Mouse (Mus musculus): Measurements from ENCODE around the gene Ephb3. TPM values are rescaled to one million over a fixed set of nuclear protein-coding genes. Genes with fewer than 3 reads are reported as not detected.

The Ephb3 gene
- polyA plus RNA-seq, 1 experiment from 2014 or later, result 48.7 TPM

- Histone ChIP-seq H3K9me3 (no peaks in the 10 kb centered on the region), H3K4me3 (peak overlapping the region; percentile 44), H3K9ac (peak overlapping the region; percentile 100; the same call in 1 of the 2 replicates), H3K4me2 (replicated peaks) (peak overlapping the region; percentile 94), H3K36me3 (peaks cover 23% of the 10 kb centered on the region), H3K27ac (peak overlapping the region; percentile 99), H3K27me3 (no peaks in the 10 kb centered on the region), H3K4me1 (peaks cover 71% of the 10 kb centered on the region)
- 82% methylated on average over 3 of the region's 3 CpGs for WGBS
- no peak for ATAC-seq (ENCODE audit: low FRiP score, low read depth)
Observed at GRCm38 (mm10) chr16:21209290-21209689, 4.7 kb downstream of the Ephb3 start.

- no peak for ATAC-seq (ENCODE audit: low FRiP score, low read depth)
- Histone ChIP-seq H3K4me1 (peaks cover 81% of the 10 kb centered on the region), H3K36me3 (peaks cover 32% of the 10 kb centered on the region), H3K9me3 (no peaks in the 10 kb centered on the region), H3K27me3 (no peaks in the 10 kb centered on the region), H3K4me2 (replicated peaks) (peak overlapping the region; percentile 94), H3K9ac (peak overlapping the region; percentile 64), H3K4me3 (peak overlapping the region; percentile 44), H3K27ac (peak overlapping the region; percentile 99)
- WGBS, result 6% methylated on average over 5 of the region's 5 CpGs
Observed at GRCm38 (mm10) chr16:21210204-21210603, 5.6 kb downstream of the Ephb3 start.

- peaks cover 38% of the 10 kb centered on the region for H3K36me3 ChIP-seq
- H3K4me3 ChIP-seq, result peak overlapping the region; percentile 44
- peak overlapping the region; percentile 94 for H3K4me2 ChIP-seq (replicated peaks)
- H3K27ac ChIP-seq, result peak overlapping the region; percentile 99
- peaks cover 87% of the 10 kb centered on the region for H3K4me1 ChIP-seq
- ATAC-seq (ENCODE audit: low FRiP score, low read depth), result peak; percentile 95
- under 1% methylated on average over 21 of the region's 25 CpGs for WGBS
- H3K9me3 ChIP-seq, result no peaks in the 10 kb centered on the region
- H3K27me3 ChIP-seq, result no peaks in the 10 kb centered on the region
- H3K9ac ChIP-seq, result peak overlapping the region; percentile 72
Observed at GRCm38 (mm10) chr16:21210667-21211338, 6.2 kb downstream of the Ephb3 start.

GRCm38 (mm10) chr16:21211501-21211900 lies 6.9 kb downstream of the Ephb3 start:
- no peak for ATAC-seq (ENCODE audit: low FRiP score, low read depth)
- H3K9me3 ChIP-seq, result no peaks in the 10 kb centered on the region
- peak overlapping the region; percentile 72 for H3K9ac ChIP-seq
- peak overlapping the region; percentile 94 for H3K4me2 ChIP-seq (replicated peaks)
- H3K4me3 ChIP-seq, result peak overlapping the region; percentile 44
- peaks cover 45% of the 10 kb centered on the region for H3K36me3 ChIP-seq
- H3K4me1 ChIP-seq, result peaks cover 90% of the 10 kb centered on the region
- no peaks in the 10 kb centered on the region for H3K27me3 ChIP-seq
- H3K27ac ChIP-seq, result peak overlapping the region; percentile 99
- 27% methylated on average over 4 of the region's 4 CpGs for WGBS

GRCm38 (mm10) chr16:21212369-21212768 lies 7.8 kb downstream of the Ephb3 start:
- WGBS, result 17% methylated on average over 1 of the region's 1 CpGs
- H3K4me1 ChIP-seq, result peaks cover 88% of the 10 kb centered on the region
- no peak overlapping the region for H3K4me3 ChIP-seq
- H3K27me3 ChIP-seq, result no peaks in the 10 kb centered on the region
- no peak for ATAC-seq (ENCODE audit: low FRiP score, low read depth)
- no peaks in the 10 kb centered on the region for H3K9me3 ChIP-seq
- H3K36me3 ChIP-seq, result peaks cover 54% of the 10 kb centered on the region
- peak overlapping the region; percentile 43 for H3K9ac ChIP-seq
- peak overlapping the region; percentile 99; the same call in 1 of the 2 replicates for H3K27ac ChIP-seq
- peak overlapping the region; percentile 94 for H3K4me2 ChIP-seq (replicated peaks)

GRCm38 (mm10) chr16:21213939-21214338 lies 9.4 kb downstream of the Ephb3 start:
- H3K27me3 ChIP-seq, result no peaks in the 10 kb centered on the region
- WGBS, result 95% methylated on average over 7 of the region's 7 CpGs
- peaks cover 72% of the 10 kb centered on the region for H3K4me1 ChIP-seq
- peaks cover 68% of the 10 kb centered on the region for H3K36me3 ChIP-seq
- H3K4me2 ChIP-seq (replicated peaks), result no peak overlapping the region
- no peaks in the 10 kb centered on the region for H3K9me3 ChIP-seq
- H3K9ac ChIP-seq, result no peak overlapping the region
- no peak overlapping the region for H3K27ac ChIP-seq
- H3K4me3 ChIP-seq, result no peak overlapping the region
- no peak for ATAC-seq (ENCODE audit: low FRiP score, low read depth)

- 75% methylated on average over 17 of the region's 17 CpGs for WGBS
- Histone ChIP-seq H3K9me3 (no peaks in the 10 kb centered on the region), H3K4me2 (replicated peaks) (peak overlapping the region; percentile 29; the same call in 1 of the 2 replicates), H3K27ac (peak overlapping the region; percentile 3; the same call in 1 of the 2 replicates), H3K27me3 (no peaks in the 10 kb centered on the region), H3K36me3 (peaks cover 72% of the 10 kb centered on the region), H3K4me3 (no peak overlapping the region), H3K9ac (no peak overlapping the region), H3K4me1 (peaks cover 64% of the 10 kb centered on the region)
- ATAC-seq (ENCODE audit: low FRiP score, low read depth), result no peak
Observed at GRCm38 (mm10) chr16:21214803-21215202, 10.2 kb downstream of the Ephb3 start.

GRCm38 (mm10) chr16:21216047-21216446 lies 11.5 kb downstream of the Ephb3 start:
- Histone ChIP-seq H3K27me3 (no peaks in the 10 kb centered on the region), H3K4me3 (no peak overlapping the region), H3K4me1 (peaks cover 56% of the 10 kb centered on the region), H3K36me3 (peaks cover 85% of the 10 kb centered on the region), H3K9ac (peak overlapping the region; percentile 39; the same call in 1 of the 2 replicates), H3K27ac (0 out of 2 replicates have a peak overlapping the region, but pooled peaks have one; percentile 39), H3K4me2 (replicated peaks) (no peak overlapping the region), H3K9me3 (no peaks in the 10 kb centered on the region)
- ATAC-seq (ENCODE audit: low FRiP score, low read depth), result no peak
- WGBS, result 23% methylated on average over 4 of the region's 4 CpGs

- Histone ChIP-seq H3K27me3 (no peaks in the 10 kb centered on the region), H3K4me2 (replicated peaks) (no peak overlapping the region), H3K4me1 (peaks cover 47% of the 10 kb centered on the region), H3K27ac (no peak overlapping the region), H3K4me3 (no peak overlapping the region), H3K36me3 (peaks cover 96% of the 10 kb centered on the region), H3K9me3 (no peaks in the 10 kb centered on the region), H3K9ac (no peak overlapping the region)
- WGBS, result 81% methylated on average over 14 of the region's 14 CpGs
- no peak for ATAC-seq (ENCODE audit: low FRiP score, low read depth)
Observed at GRCm38 (mm10) chr16:21217233-21217632, 12.7 kb downstream of the Ephb3 start.

- Histone ChIP-seq H3K4me3 (no peak overlapping the region), H3K9me3 (no peaks in the 10 kb centered on the region), H3K4me1 (peaks cover 51% of the 10 kb centered on the region), H3K27ac (no peak overlapping the region), H3K27me3 (no peaks in the 10 kb centered on the region), H3K4me2 (replicated peaks) (no peak overlapping the region), H3K9ac (no peak overlapping the region), H3K36me3 (peaks cover 100% of the 10 kb centered on the region)
- no peak for ATAC-seq (ENCODE audit: low FRiP score, low read depth)
- WGBS, result 84% methylated on average over 4 of the region's 4 CpGs
Observed at GRCm38 (mm10) chr16:21219656-21220055, 15.1 kb downstream of the Ephb3 start.

GRCm38 (mm10) chr16:21223038-21223437 lies 18.5 kb downstream of the Ephb3 start:
- no peak overlapping the region for H3K4me3 ChIP-seq
- H3K9ac ChIP-seq, result no peak overlapping the region
- no peak overlapping the region for H3K4me2 ChIP-seq (replicated peaks)
- no peak for ATAC-seq (ENCODE audit: low FRiP score, low read depth)
- no peaks in the 10 kb centered on the region for H3K27me3 ChIP-seq
- peaks cover 74% of the 10 kb centered on the region for H3K36me3 ChIP-seq
- no peaks in the 10 kb centered on the region for H3K9me3 ChIP-seq
- H3K27ac ChIP-seq, result no peak overlapping the region
- peaks cover 55% of the 10 kb centered on the region for H3K4me1 ChIP-seq
- WGBS, result 74% methylated on average over 3 of the region's 3 CpGs

- ATAC-seq (ENCODE audit: low FRiP score, low read depth), result peak; percentile 25; the same call in 1 of the 2 replicates
- 39% methylated on average over 4 of the region's 4 CpGs for WGBS
- Histone ChIP-seq H3K36me3 (peaks cover 57% of the 10 kb centered on the region), H3K4me1 (peaks cover 56% of the 10 kb centered on the region), H3K4me3 (no peak overlapping the region), H3K27ac (peak overlapping the region; percentile 29; the same call in 1 of the 2 replicates), H3K9me3 (no peaks in the 10 kb centered on the region), H3K4me2 (replicated peaks) (no peak overlapping the region), H3K9ac (no peak overlapping the region), H3K27me3 (no peaks in the 10 kb centered on the region)
Observed at GRCm38 (mm10) chr16:21224648-21225240, 20.2 kb downstream of the Ephb3 start.
